17 mouse cellular contexts compared by ENCODE assay signal in the genomic region with DNA sequence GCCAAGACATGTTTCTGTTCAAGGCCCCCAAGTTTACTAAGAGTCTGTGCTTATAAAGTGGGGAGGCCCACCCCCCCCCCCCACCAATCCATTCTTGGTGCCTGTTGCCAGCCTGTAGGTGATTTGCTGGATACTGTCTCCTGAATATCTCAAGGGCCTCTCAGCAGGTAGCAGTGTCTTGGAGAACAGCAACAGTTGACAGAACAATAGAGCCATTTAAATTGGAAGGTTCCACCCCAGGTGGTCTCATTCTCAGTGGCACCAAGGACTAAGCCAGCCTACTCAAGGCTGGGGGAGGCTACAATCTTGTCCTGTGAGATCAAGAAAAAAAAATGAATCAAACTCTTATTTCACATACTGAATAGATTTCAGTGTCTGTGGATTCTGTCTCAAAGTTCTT.
"Had no signal": no experiment of that assay in that cellular context is flagged by ENCODE, and none has a peak within 500 bp of the region (broad histone marks: within the 10 kb centered on the region; RNA-seq: fewer than 3 reads in every experiment).

No protein-coding gene starts in this region.

- H3K36me3 ChIP-seq: midbrain, embryonic 10.5 days; midbrain, embryonic 12.5 days; neural tube, embryonic 13.5 days; neural tube, embryonic 15.5 days had no signal

- H3K27me3 ChIP-seq: midbrain, embryonic 12.5 days; neural tube, embryonic 13.5 days; neural tube, embryonic 15.5 days had no signal

- H3K4me1 ChIP-seq: midbrain, embryonic 10.5 days; midbrain, embryonic 12.5 days; neural tube, embryonic 13.5 days; neural tube, embryonic 15.5 days had no signal

- H3K27ac ChIP-seq: midbrain, embryonic 10.5 days; midbrain, embryonic 12.5 days; neural tube, embryonic 13.5 days; neural tube, embryonic 15.5 days had no signal

- DNase-seq: lung, adult 18-20 months; lung, embryonic 14.5 days; lung, postnatal 10 days; lung, postnatal 4 days; midbrain, embryonic 14.5 days; retina, postnatal 1 day; right cerebral cortex, adult 18-20 months; right cerebral cortex, postnatal 14 days; spleen, adult 18-20 months; thymus, adult 18-20 months; thymus, postnatal 14 days; thymus, postnatal 36 days had no signal

- H3K4me3 ChIP-seq: midbrain, embryonic 10.5 days; midbrain, embryonic 12.5 days; myocyte; neural tube, embryonic 13.5 days; neural tube, embryonic 15.5 days had no signal

- H3K9me3 ChIP-seq: midbrain, embryonic 10.5 days; midbrain, embryonic 12.5 days; neural tube, embryonic 13.5 days; neural tube, embryonic 15.5 days had no signal
